Mouse (Mus musculus): Measurements from ENCODE around the gene 1700013F07Rik.

DNA sequence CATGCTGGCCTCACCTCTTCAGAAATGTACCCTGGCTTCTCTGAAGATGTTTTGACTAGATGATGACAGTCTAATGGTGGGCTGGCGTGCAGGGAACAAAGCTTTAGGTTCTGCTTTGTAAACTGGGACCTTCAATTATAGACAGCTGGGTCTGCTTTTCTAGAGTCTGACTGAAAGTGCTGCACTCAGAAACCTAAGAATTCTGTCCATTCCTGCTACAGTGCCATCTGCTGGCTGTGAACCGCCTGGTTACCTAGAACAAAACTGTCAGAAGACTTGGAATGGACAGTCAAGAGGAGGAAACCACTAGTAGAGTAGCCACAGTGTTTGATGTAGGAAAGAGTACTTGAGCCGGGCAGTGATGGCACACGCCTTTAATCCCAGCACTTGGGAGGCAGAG is 29.4 kb downstream of the 1700013F07Rik start:
- TF ChIP-seq POLR2A (IDR thresholded peaks at IDR 0.05; ENCODE audit: borderline replicate concordance, extremely low read depth, low read depth, low read length) = no peak
- TF ChIP-seq CTCF (IDR thresholded peaks at IDR 0.05; ENCODE audit: insufficient read depth, low read length) = peak; percentile 33; the same call in 1 of the 2 replicates

Data from lung, adult 2 months (tissue).